Mouse (Mus musculus) hindbrain, embryonic 16.5 days (tissue): ENCODE results near the gene Arid4a. TPM values are rescaled to one million over a fixed set of nuclear protein-coding genes. Genes with fewer than 3 reads are reported as not detected.
A peak's percentile ranks its signal among the peaks of the same experiment; 100 is the strongest.

Source experiments
- ATAC-seq: fragments of 200-750 bp; cut with Nextera tagmentation; 2 replicates; pipeline ENCODE4 v1.8.0; 2017; ENCODE audit warnings: moderate TSS enrichment, moderate library complexity
- H3K27ac ChIP-seq: fragments of 300-500 bp; sonication (generic); 2 replicates; pipeline ENCODE4 v1.5.1; 2014; ENCODE audit warnings: low read depth, mild to moderate bottlenecking, control low read depth, low read length, moderate library complexity
- H3K27me3 ChIP-seq: fragments of 300-500 bp; sonication (generic); replicated peaks from 2 replicates; pipeline ENCODE4 v1.6.1; 2014; ENCODE audit warnings: low read length; ENCODE audit not compliant: control insufficient read depth, insufficient read depth
- H3K36me3 ChIP-seq: fragments of 300-500 bp; sonication (generic); 2 replicates; pipeline ENCODE4 v1.6.1; 2014; ENCODE audit warnings: mild to moderate bottlenecking, low read length, moderate library complexity, mixed read lengths; ENCODE audit not compliant: control insufficient read depth, insufficient read depth
- H3K4me1 ChIP-seq: fragments of 300-500 bp; sonication (generic); 2 replicates; pipeline ENCODE4 v1.6.1; 2014; ENCODE audit warnings: low read depth, low read length; ENCODE audit not compliant: control insufficient read depth, insufficient read depth
- H3K4me2 ChIP-seq: fragments of 300-500 bp; sonication (generic); 2 replicates; pipeline ENCODE4 v1.6.1; 2014; ENCODE audit warnings: mild to moderate bottlenecking, low read length, control low read depth, moderate library complexity
- H3K4me3 ChIP-seq: fragments of 300-500 bp; sonication (generic); 2 replicates; pipeline ENCODE4 v1.5.1; 2014; ENCODE audit warnings: mild to moderate bottlenecking, low read length, control low read depth, moderate library complexity
- H3K9ac ChIP-seq: fragments of 300-500 bp; sonication (generic); 2 replicates; pipeline ENCODE4 v1.6.1; 2014; ENCODE audit warnings: low read depth, mild to moderate bottlenecking, control low read depth, low read length, moderate library complexity
- H3K9me3 ChIP-seq: fragments of 300-500 bp; sonication (generic); 2 replicates; pipeline ENCODE4 v1.6.1; 2014; ENCODE audit warnings: mild to moderate bottlenecking, low read length, moderate library complexity; ENCODE audit not compliant: control insufficient read depth
- WGBS: fragments of 180-500 bp; shearing (Covaris S2); extraction: QIAGEN DNeasy Blood & Tissue Kit; methylation state at CpG from one replicate; pipeline ENCODE4 v1.1.7; 2014; 5-methylcytosine and 5-hydroxymethylcytosine counted together
- polyA plus RNA-seq: library from polyadenylated mRNA; unstranded; fragments of >200 nt; fragmentation: Nextera tagmentation; extraction: Ambion mirVana; gene quantifications from 2 replicates; pipeline ENCODE4 v1.2.1, GENCODE M21; 2015

The Arid4a gene
- polyA plus RNA-seq, 1 experiment from 2014 or later = 41.4 TPM

- H3K4me1 ChIP-seq = peaks cover 1% of the 10 kb centered on the region
- no peak for ATAC-seq
- H3K27ac ChIP-seq = no peak overlapping the region
- no peaks in the 10 kb centered on the region for H3K9me3 ChIP-seq
- H3K36me3 ChIP-seq = peaks cover 34% of the 10 kb centered on the region
- H3K27me3 ChIP-seq = no peaks in the 10 kb centered on the region
- H3K4me2 ChIP-seq = no peak overlapping the region
- WGBS = 90% methylated on average over 7 of the region's 7 CpGs
- H3K4me3 ChIP-seq = no peak overlapping the region
- no peak overlapping the region for H3K9ac ChIP-seq
Measured at GRCm38 (mm10) chr12:71006901-71007300, 8.9 kb upstream of the Arid4a start.

DNA sequence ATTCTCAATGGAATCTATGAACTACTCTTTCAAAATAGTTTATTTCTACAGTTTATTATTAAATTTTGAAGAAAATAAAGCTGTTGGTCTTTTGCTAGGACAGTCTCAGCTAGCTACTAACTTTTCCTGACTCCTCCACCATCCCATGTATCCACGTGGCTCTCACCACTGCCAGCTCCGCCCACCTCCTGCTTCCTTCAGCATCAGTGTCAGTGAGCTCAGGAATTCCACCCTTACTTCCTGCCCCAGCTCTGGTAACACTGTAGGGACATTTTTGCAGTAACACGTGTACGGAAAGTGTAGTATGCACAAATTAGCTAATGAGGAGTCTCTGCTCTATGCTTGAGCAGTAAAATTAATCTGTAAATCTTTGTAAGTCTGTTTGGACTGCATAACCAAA lies 6.0 kb upstream of the Arid4a start:
- Histone ChIP-seq H3K9me3 (no peaks in the 10 kb centered on the region), H3K4me3 (no peak overlapping the region), H3K27ac (no peak overlapping the region), H3K27me3 (no peaks in the 10 kb centered on the region), H3K4me1 (peaks cover 18% of the 10 kb centered on the region), H3K4me2 (no peak overlapping the region), H3K9ac (no peak overlapping the region), H3K36me3 (peaks cover 29% of the 10 kb centered on the region)
- 68% methylated on average over 4 of the region's 4 CpGs for WGBS
- ATAC-seq = no peak

- no peaks in the 10 kb centered on the region for H3K27me3 ChIP-seq
- WGBS = under 1% methylated on average over 22 of the region's 32 CpGs
- peak overlapping the region; percentile 95 for H3K4me3 ChIP-seq
- no peak; the same call in 1 of the 2 replicates for ATAC-seq
- H3K27ac ChIP-seq = peak overlapping the region; percentile 97
- H3K4me2 ChIP-seq = peak overlapping the region; percentile 66
- no peaks in the 10 kb centered on the region for H3K9me3 ChIP-seq
- H3K36me3 ChIP-seq = peaks cover 7% of the 10 kb centered on the region
- H3K9ac ChIP-seq = peak overlapping the region; percentile 86
- peaks cover 21% of the 10 kb centered on the region for H3K4me1 ChIP-seq
Measured at GRCm38 (mm10) chr12:71014845-71015362, 886 bp upstream of the Arid4a start.

DNA sequence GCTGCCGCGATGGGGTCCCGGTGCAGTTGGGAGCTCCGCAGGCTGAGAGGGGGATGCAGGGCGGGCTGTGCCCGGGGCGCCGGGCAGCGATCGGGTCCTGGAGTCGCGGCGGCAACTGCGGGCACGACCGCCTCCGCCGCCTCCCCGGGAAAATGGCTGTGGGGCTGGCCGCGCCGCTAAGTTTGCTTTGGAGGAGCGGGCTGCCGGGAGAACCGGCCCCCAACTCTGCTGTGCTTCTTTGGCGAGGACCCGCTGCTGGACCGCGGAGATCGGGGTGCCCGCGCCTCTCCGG lies 367 bp downstream of the Arid4a start:
- H3K27ac ChIP-seq = peak overlapping the region; percentile 94
- H3K9ac ChIP-seq = peak overlapping the region; percentile 86
- ATAC-seq = no peak
- H3K36me3 ChIP-seq = peaks cover 3% of the 10 kb centered on the region
- H3K27me3 ChIP-seq = no peaks in the 10 kb centered on the region
- peak overlapping the region; percentile 88 for H3K4me2 ChIP-seq
- H3K4me1 ChIP-seq = peaks cover 21% of the 10 kb centered on the region
- 0% methylated on average over 33 of the region's 33 CpGs for WGBS
- H3K9me3 ChIP-seq = no peaks in the 10 kb centered on the region
- peak overlapping the region; percentile 95 for H3K4me3 ChIP-seq

DNA sequence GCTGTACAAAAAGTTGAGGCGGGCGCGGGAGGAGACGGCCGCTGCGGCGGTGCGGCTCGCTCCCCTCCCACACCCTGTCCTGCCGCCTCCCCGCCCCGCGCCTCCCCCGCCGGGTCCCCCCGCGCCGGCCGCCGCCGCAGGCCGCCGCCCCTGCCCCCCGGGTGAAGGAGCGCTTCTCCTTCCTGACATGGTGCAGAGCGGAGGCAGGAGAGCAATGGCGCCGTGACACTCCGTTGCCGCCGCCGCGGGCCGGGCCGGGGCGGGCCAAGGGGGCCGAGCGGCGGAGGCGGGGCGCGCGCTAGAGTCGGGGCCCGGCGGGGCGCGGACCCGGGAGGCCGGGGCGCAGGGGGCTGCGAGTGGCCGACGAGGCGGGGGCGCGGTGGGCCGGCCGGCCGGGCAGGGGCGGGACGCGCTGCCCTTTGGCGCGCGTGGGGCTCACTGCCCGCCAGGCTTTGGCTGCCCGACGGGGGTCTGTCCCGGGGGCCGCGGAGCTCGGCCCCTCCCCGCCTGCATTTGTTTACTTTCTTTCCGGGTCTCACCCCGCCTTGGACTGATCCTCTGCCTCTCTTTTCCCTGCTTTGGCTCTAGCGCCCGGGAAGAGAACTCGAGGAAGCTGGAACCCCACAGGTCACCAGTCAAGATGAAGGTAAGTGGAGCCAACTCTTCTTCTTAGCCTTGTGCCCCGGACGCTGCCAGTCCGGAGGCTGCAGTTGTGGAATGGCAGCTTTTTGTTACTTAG lies 882 bp downstream of the Arid4a start:
- H3K9ac ChIP-seq = peak overlapping the region; percentile 86
- peak overlapping the region; percentile 94 for H3K27ac ChIP-seq
- H3K9me3 ChIP-seq = no peaks in the 10 kb centered on the region
- WGBS = under 1% methylated on average over 50 of the region's 82 CpGs
- H3K36me3 ChIP-seq = peaks cover 3% of the 10 kb centered on the region
- H3K4me2 ChIP-seq = peak overlapping the region; percentile 88
- H3K4me1 ChIP-seq = peaks cover 21% of the 10 kb centered on the region
- peak overlapping the region; percentile 95 for H3K4me3 ChIP-seq
- H3K27me3 ChIP-seq = no peaks in the 10 kb centered on the region
- ATAC-seq = no peak

- H3K27ac ChIP-seq = peak overlapping the region; percentile 94
- H3K4me2 ChIP-seq = peak overlapping the region; percentile 88
- WGBS = 11% methylated on average over 5 of the region's 5 CpGs
- H3K27me3 ChIP-seq = no peaks in the 10 kb centered on the region
- H3K36me3 ChIP-seq = peaks cover under 1% of the 10 kb centered on the region; the same call in 1 of the 2 replicates
- peak overlapping the region; percentile 86 for H3K9ac ChIP-seq
- ATAC-seq = no peak
- no peaks in the 10 kb centered on the region for H3K9me3 ChIP-seq
- peaks cover 17% of the 10 kb centered on the region for H3K4me1 ChIP-seq
- H3K4me3 ChIP-seq = peak overlapping the region; percentile 95
Measured at GRCm38 (mm10) chr12:71017242-71017571, 1.4 kb downstream of the Arid4a start.

- no peak overlapping the region for H3K4me2 ChIP-seq
- H3K27ac ChIP-seq = no peak overlapping the region
- no peak overlapping the region for H3K4me3 ChIP-seq
- H3K36me3 ChIP-seq = no peaks in the 10 kb centered on the region
- no peaks in the 10 kb centered on the region for H3K9me3 ChIP-seq
- H3K4me1 ChIP-seq = peaks cover 14% of the 10 kb centered on the region
- no peak for ATAC-seq
- 84% methylated on average over 10 of the region's 10 CpGs for WGBS
- no peak overlapping the region for H3K9ac ChIP-seq
- no peaks in the 10 kb centered on the region for H3K27me3 ChIP-seq
Measured at GRCm38 (mm10) chr12:71017827-71018226, 2.0 kb downstream of the Arid4a start.

DNA sequence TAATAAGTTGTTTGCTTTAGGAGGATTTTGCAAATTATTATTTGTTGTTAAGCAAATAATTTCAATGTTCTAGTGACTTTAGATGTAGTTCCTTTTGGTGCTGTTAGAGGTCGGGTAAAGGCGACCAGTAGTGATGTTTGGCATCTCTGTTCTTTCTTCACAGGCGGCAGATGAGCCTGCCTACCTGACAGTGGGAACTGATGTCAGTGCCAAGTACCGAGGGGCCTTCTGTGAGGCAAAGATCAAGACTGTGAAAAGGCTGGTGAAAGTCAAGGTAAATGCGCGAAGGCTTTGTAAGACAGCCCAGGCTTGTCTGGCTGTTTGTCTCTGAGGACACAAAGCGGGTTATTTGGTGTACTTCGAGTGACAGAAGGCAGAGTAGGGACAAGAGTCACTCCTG lies 3.4 kb downstream of the Arid4a start:
- Histone ChIP-seq H3K9ac (no peak overlapping the region), H3K9me3 (no peaks in the 10 kb centered on the region), H3K36me3 (peaks cover 13% of the 10 kb centered on the region), H3K4me3 (no peak overlapping the region), H3K4me2 (no peak overlapping the region), H3K27me3 (no peaks in the 10 kb centered on the region), H3K4me1 (peaks cover 5% of the 10 kb centered on the region), H3K27ac (no peak overlapping the region)
- no peak for ATAC-seq
- 88% methylated on average over 8 of the region's 8 CpGs for WGBS

- WGBS = 95% methylated on average over 10 of the region's 10 CpGs
- Histone ChIP-seq H3K9ac (no peak overlapping the region), H3K4me1 (no peaks in the 10 kb centered on the region), H3K36me3 (peaks cover 17% of the 10 kb centered on the region), H3K27ac (no peak overlapping the region), H3K27me3 (no peaks in the 10 kb centered on the region), H3K4me3 (no peak overlapping the region), H3K9me3 (no peaks in the 10 kb centered on the region), H3K4me2 (no peak overlapping the region)
- no peak for ATAC-seq
Measured at GRCm38 (mm10) chr12:71024411-71024810, 8.6 kb downstream of the Arid4a start.
